Comparison of ENCODE assay signal across 12 mouse cellular contexts in the genomic region with DNA sequence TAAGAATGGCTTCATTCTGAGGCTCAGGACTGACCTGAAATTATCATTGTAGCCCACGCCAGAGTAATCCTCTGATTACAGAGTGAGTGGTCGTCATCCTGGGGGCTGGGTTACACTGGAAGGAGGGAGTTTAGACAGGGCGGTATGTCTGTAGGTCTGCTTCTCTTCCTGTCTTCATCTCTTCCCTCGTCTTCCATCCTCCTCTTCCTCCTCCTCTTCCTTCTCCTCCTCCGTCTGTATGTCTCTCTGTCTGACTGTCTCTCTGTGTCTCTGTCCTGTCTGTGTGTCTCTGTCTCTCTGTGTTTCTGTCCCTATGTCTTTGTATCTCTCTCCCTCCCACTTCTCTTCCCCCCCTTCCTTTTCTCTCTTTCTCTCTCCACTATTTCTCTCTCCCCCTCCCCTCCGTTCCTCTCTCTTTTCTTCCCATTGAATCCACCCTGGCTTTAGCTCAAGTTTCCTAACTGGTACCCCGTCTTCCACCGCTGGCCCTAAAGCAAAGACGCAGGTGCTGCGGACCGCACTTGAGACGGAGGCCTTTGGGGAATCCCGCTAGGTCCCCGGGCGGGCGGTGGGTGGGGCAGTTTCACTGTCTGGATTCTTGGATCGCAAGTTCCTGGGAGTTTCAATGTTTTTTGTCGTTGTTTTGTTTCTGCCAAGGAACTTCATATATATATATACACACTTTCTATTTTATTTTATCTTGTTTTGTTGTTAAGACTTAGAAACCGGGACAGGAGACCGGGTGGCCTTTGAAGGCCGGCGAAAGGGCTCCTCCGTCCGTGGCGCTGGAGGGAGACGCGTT. TPM values are rescaled to one million over a fixed set of nuclear protein-coding genes. Genes with fewer than 3 reads are reported as not detected.
A peak's percentile ranks its signal among the peaks of the same experiment; 100 is the strongest.
DNase-seq lines count a peak whose midpoint lies in the region; ATAC-seq and TF ChIP-seq lines count a peak whose summit lies in the region.
"Had no signal": no experiment of that assay in that cellular context is flagged by ENCODE, and none has a peak within 500 bp of the region (broad histone marks: within the 10 kb centered on the region; RNA-seq: fewer than 3 reads in every experiment).

No protein-coding gene starts in this region.

- peaks cover 76% of the 10 kb centered on the region for H3K27me3 ChIP-seq in lung, postnatal 0 days (replicated peaks; ENCODE audit: insufficient read depth, low read length)
- peaks cover 71% of the 10 kb centered on the region for H3K27me3 ChIP-seq in forebrain, embryonic 14.5 days (replicated peaks; ENCODE audit: control insufficient read depth, insufficient read depth, low read length)
- peaks cover 87% of the 10 kb centered on the region for H3K27me3 ChIP-seq in neural tube, embryonic 11.5 days (ENCODE audit: control insufficient read depth, insufficient read depth, low read length)

- WGBS in lung, postnatal 0 days: 2% methylated on average over 27 of the region's 27 CpGs
- WGBS in forebrain, embryonic 14.5 days: under 1% methylated on average over 27 of the region's 27 CpGs
- WGBS in neural tube, embryonic 11.5 days: under 1% methylated on average over 27 of the region's 27 CpGs

- intact Hi-C loops in gastrocnemius, adult 2 months (cut with DNase I): no loop called here
- intact Hi-C loops in gastrocnemius, postnatal 36 days (cut with DNase I): no loop called here

- DNase-seq in gastrocnemius, adult 2 months: no peak
- no peak for DNase-seq in gastrocnemius, postnatal 36 days
- DNase-seq in lung, postnatal 0 days (ENCODE audit: low spot score): no peak
- no peak for DNase-seq in lung, postnatal 10 days
- no peak for DNase-seq in forebrain, embryonic 14.5 days (ENCODE audit: low spot score)
- peak; percentile 31 for DNase-seq in neural tube, embryonic 11.5 days (ENCODE audit: low spot score)
- no peak for DNase-seq in left cerebral cortex, adult 18-20 months (ENCODE audit: low spot score in 2 of 2)
- no peak for DNase-seq in adrenal gland, postnatal 14 days
- DNase-seq: cerebellum, adult 9-11 months had no signal

- no peak for TF ChIP-seq CTCF in gastrocnemius, adult 2 months (IDR thresholded peaks at IDR 0.05)
- no peak for TF ChIP-seq CTCF in lung, postnatal 0 days (IDR thresholded peaks at IDR 0.05)

- no peak overlapping the region for H3K9ac ChIP-seq in lung, postnatal 0 days (replicated peaks; ENCODE audit: low read depth)
- no peak overlapping the region for H3K9ac ChIP-seq in forebrain, embryonic 14.5 days (ENCODE audit: low read length)
- no peak overlapping the region for H3K9ac ChIP-seq in neural tube, embryonic 11.5 days (ENCODE audit: low read length)
- H3K9ac ChIP-seq: liver, embryonic 15.5 days had no signal

- 0 out of 2 replicates have a peak overlapping the region, but pooled peaks have one; percentile 14 for H3K4me2 ChIP-seq in lung, postnatal 0 days (replicated peaks; ENCODE audit: low read depth, low read length)
- H3K4me2 ChIP-seq in forebrain, embryonic 14.5 days (ENCODE audit: low read length): peak overlapping the region; percentile 44; the same call in 1 of the 2 replicates
- peak overlapping the region; percentile 27 for H3K4me2 ChIP-seq in neural tube, embryonic 11.5 days (ENCODE audit: low read depth)
- H3K4me2 ChIP-seq: liver, embryonic 15.5 days had no signal

- H3K4me1 ChIP-seq in lung, postnatal 0 days (ENCODE audit: insufficient read depth, low read depth, low read length): no peaks in the 10 kb centered on the region
- peaks cover 15% of the 10 kb centered on the region for H3K4me1 ChIP-seq in forebrain, embryonic 14.5 days (ENCODE audit: control insufficient read depth, insufficient read depth, low read length)
- peaks cover 10% of the 10 kb centered on the region for H3K4me1 ChIP-seq in neural tube, embryonic 11.5 days (ENCODE audit: control insufficient read depth, insufficient read depth, low read length)
- H3K4me1 ChIP-seq: liver, embryonic 15.5 days had no signal

- no peak overlapping the region for H3K27ac ChIP-seq in gastrocnemius, adult 2 months
- no peak overlapping the region for H3K27ac ChIP-seq in lung, postnatal 0 days (ENCODE audit: low read length)
- H3K27ac ChIP-seq in forebrain, embryonic 14.5 days (ENCODE audit: low read depth, low read length): no peak overlapping the region
- H3K27ac ChIP-seq in neural tube, embryonic 11.5 days (ENCODE audit: low read depth, low read length): no peak overlapping the region
- H3K27ac ChIP-seq: liver, embryonic 15.5 days had no signal

- H3K9me3 ChIP-seq in lung, postnatal 0 days (ENCODE audit: low read length): no peaks in the 10 kb centered on the region
- no peaks in the 10 kb centered on the region for H3K9me3 ChIP-seq in forebrain, embryonic 14.5 days (replicated peaks; ENCODE audit: control insufficient read depth, low read length)
- no peaks in the 10 kb centered on the region for H3K9me3 ChIP-seq in neural tube, embryonic 11.5 days (ENCODE audit: control insufficient read depth, low read length)
- H3K9me3 ChIP-seq: liver, embryonic 15.5 days had no signal

- peak overlapping the region; percentile 60 for H3K4me3 ChIP-seq in gastrocnemius, adult 2 months
- H3K4me3 ChIP-seq in lung, postnatal 0 days (ENCODE audit: low read depth, low read length): no peak overlapping the region; the same call in 1 of the 2 replicates
- H3K4me3 ChIP-seq in forebrain, embryonic 14.5 days (ENCODE audit: low read depth, low read length): no peak overlapping the region
- no peak overlapping the region for H3K4me3 ChIP-seq in neural tube, embryonic 11.5 days (ENCODE audit: low read depth, low read length)
- H3K4me3 ChIP-seq: liver, embryonic 15.5 days had no signal

- ATAC-seq in lung, postnatal 0 days: no peak
- ATAC-seq in forebrain, embryonic 14.5 days: no peak
- no peak for ATAC-seq in neural tube, embryonic 11.5 days (ENCODE audit: insufficient read depth, low FRiP score, low TSS enrichment)
- ATAC-seq: activated CD4-positive, CD25-positive, alpha-beta regulatory T cell, adult 4 months had no signal

- TF ChIP-seq EP300 in lung, postnatal 0 days (IDR thresholded peaks at IDR 0.05): no peak

- no peaks in the 10 kb centered on the region for H3K36me3 ChIP-seq in lung, postnatal 0 days (ENCODE audit: insufficient read depth, low read length)
- H3K36me3 ChIP-seq in forebrain, embryonic 14.5 days (ENCODE audit: control insufficient read depth, insufficient read depth, low read length): no peaks in the 10 kb centered on the region
- H3K36me3 ChIP-seq in neural tube, embryonic 11.5 days (ENCODE audit: control insufficient read depth, insufficient read depth, low read length): no peaks in the 10 kb centered on the region
- H3K36me3 ChIP-seq: liver, embryonic 15.5 days had no signal

RNA-seq across cellular contexts. Expression of gene Gsx2, which starts 8.4 kb away (rescaled TPM):
- total RNA-seq in gastrocnemius, adult 2 months (2021): not detected
- total RNA-seq in gastrocnemius, postnatal 36 days (2021): not detected
- not detected in 2 replicates for polyA plus RNA-seq in lung, postnatal 0 days (2015; fragmentation: Nextera tagmentation; extraction: Ambion mirVana)
- polyA plus RNA-seq in forebrain, embryonic 14.5 days (2014; fragmentation: Nextera tagmentation; extraction: Ambion mirVana): 5.6 and 7.4 TPM in 2 replicates
- 6.3 and 6.6 TPM in 2 replicates for polyA plus RNA-seq in neural tube, embryonic 11.5 days (2014; fragmentation: Nextera tagmentation; extraction: Ambion mirVana)
- total RNA-seq in left cerebral cortex, adult 18-20 months (2021): under 1 TPM in 1 of 2 experiments, not detected in 1; 0.33 TPM
- not detected in 2 replicates for total RNA-seq in adrenal gland, postnatal 14 days (2021)
- polyA plus RNA-seq: activated CD4-positive, CD25-positive, alpha-beta regulatory T cell, adult 4 months; large intestine, adult 2 months; liver, embryonic 15.5 days had no signal

RNA-seq across cellular contexts. Expression of gene Chic2, which starts 39.2 kb away (rescaled TPM):
- 10 to 100 TPM; 14.5 to 15.8 TPM for total RNA-seq in gastrocnemius, adult 2 months (2021)
- total RNA-seq in gastrocnemius, postnatal 36 days (2021): 10 to 100 TPM; 11.5 to 14.2 TPM
- polyA plus RNA-seq in lung, postnatal 0 days (2015; fragmentation: Nextera tagmentation; extraction: Ambion mirVana): 52.0 and 56.9 TPM in 2 replicates
- polyA plus RNA-seq in forebrain, embryonic 14.5 days (2014; fragmentation: Nextera tagmentation; extraction: Ambion mirVana): 40.6 and 48.0 TPM in 2 replicates
- 46.8 and 51.3 TPM in 2 replicates for polyA plus RNA-seq in neural tube, embryonic 11.5 days (2014; fragmentation: Nextera tagmentation; extraction: Ambion mirVana)
- 10 to 100 TPM; 19.5 to 20.7 TPM for total RNA-seq in left cerebral cortex, adult 18-20 months (2021)
- total RNA-seq in adrenal gland, postnatal 14 days (2021): 32.1 and 41.6 TPM in 2 replicates
